Mouse (Mus musculus) heart, embryonic 13.5 days (tissue): Measurements from ENCODE around the gene Jak3. TPM values are rescaled to one million over a fixed set of nuclear protein-coding genes. Genes with fewer than 3 reads are reported as not detected.

Experiments
- ATAC-seq: fragments of 200-750 bp; cut with Nextera tagmentation; 2 replicates; pipeline ENCODE4 v1.8.0; 2017; ENCODE audit warnings: moderate TSS enrichment; ENCODE audit not compliant: insufficient number of reproducible peaks, low FRiP score, low TSS enrichment; ENCODE audit errors: extremely low read depth
- H3K27ac ChIP-seq: fragments of 300-500 bp; sonication (generic); replicated peaks from 2 replicates; pipeline ENCODE4 v1.5.1; 2015; ENCODE audit warnings: moderate library complexity, mild to moderate bottlenecking, inconsistent platforms
- H3K27me3 ChIP-seq: fragments of 300-500 bp; sonication (generic); replicated peaks from 2 replicates; pipeline ENCODE4 v1.6.1; 2015; ENCODE audit warnings: mild to moderate bottlenecking, inconsistent platforms
- H3K36me3 ChIP-seq: fragments of 300-500 bp; sonication (generic); 2 replicates; pipeline ENCODE4 v1.6.1; 2015; ENCODE audit warnings: mild to moderate bottlenecking, inconsistent platforms
- H3K4me1 ChIP-seq: fragments of 300-500 bp; sonication (generic); 2 replicates; pipeline ENCODE4 v1.6.1; 2015; ENCODE audit warnings: inconsistent platforms
- H3K4me2 ChIP-seq: fragments of 300-500 bp; sonication (generic); 2 replicates; pipeline ENCODE4 v1.6.1; 2015; ENCODE audit warnings: inconsistent platforms, mild to moderate bottlenecking, moderate library complexity
- H3K4me3 ChIP-seq: fragments of 300-500 bp; sonication (generic); 2 replicates; pipeline ENCODE4 v1.5.1; 2015; ENCODE audit warnings: moderate library complexity, mild to moderate bottlenecking, inconsistent platforms
- H3K9ac ChIP-seq: fragments of 300-500 bp; sonication (generic); 2 replicates; pipeline ENCODE4 v1.6.1; 2015; ENCODE audit warnings: inconsistent platforms, mild to moderate bottlenecking, moderate library complexity
- H3K9me3 ChIP-seq: fragments of 300-500 bp; sonication (generic); 2 replicates; pipeline ENCODE4 v1.6.1; 2016; ENCODE audit warnings: inconsistent platforms
- WGBS: fragments of 180-500 bp; shearing (Covaris S2); methylation state at CpG from one replicate; pipeline ENCODE4 v1.1.7; 2015; ENCODE audit warnings: mixed read lengths; 5-methylcytosine and 5-hydroxymethylcytosine counted together
- polyA plus RNA-seq: library from polyadenylated mRNA; unstranded; fragments of >200 nt; fragmentation: Nextera tagmentation; extraction: Ambion mirVana; gene quantifications from 2 replicates; pipeline ENCODE4 v1.2.1, GENCODE M21; 2015

Gene Jak3
- polyA plus RNA-seq, 1 experiment from 2014 or later: 7.7 TPM

GRCm38 (mm10) chr8:71666855-71667254 lies 9.2 kb upstream of the Jak3 start:
- no peak overlapping the region for H3K4me3 ChIP-seq
- H3K4me1 ChIP-seq: peaks cover 62% of the 10 kb centered on the region
- no peak overlapping the region for H3K27ac ChIP-seq
- no peak overlapping the region for H3K4me2 ChIP-seq
- ATAC-seq: no peak
- no peaks in the 10 kb centered on the region for H3K36me3 ChIP-seq
- no peaks in the 10 kb centered on the region for H3K9me3 ChIP-seq
- H3K9ac ChIP-seq: no peak overlapping the region
- H3K27me3 ChIP-seq: peaks cover 45% of the 10 kb centered on the region
- 60% methylated on average over 1 of the region's 1 CpGs for WGBS

- Histone ChIP-seq H3K9me3 (no peaks in the 10 kb centered on the region), H3K27me3 (peaks cover 41% of the 10 kb centered on the region), H3K27ac (peak overlapping the region; percentile 85), H3K4me2 (peak overlapping the region; percentile 68), H3K36me3 (no peaks in the 10 kb centered on the region), H3K4me3 (no peak overlapping the region), H3K4me1 (peaks cover 66% of the 10 kb centered on the region), H3K9ac (peak overlapping the region; percentile 73)
- WGBS: 64% methylated on average over 5 of the region's 5 CpGs
- ATAC-seq: no peak
Observed at GRCm38 (mm10) chr8:71667256-71667655, 8.8 kb upstream of the Jak3 start.

GRCm38 (mm10) chr8:71668220-71668975 lies 7.7 kb upstream of the Jak3 start:
- peak; percentile 29; the same call in 1 of the 2 replicates for ATAC-seq
- peaks cover 68% of the 10 kb centered on the region for H3K4me1 ChIP-seq
- peak overlapping the region; percentile 33 for H3K4me3 ChIP-seq
- no peaks in the 10 kb centered on the region for H3K9me3 ChIP-seq
- WGBS: under 1% methylated on average over 21 of the region's 21 CpGs
- H3K9ac ChIP-seq: peak overlapping the region; percentile 73
- peak overlapping the region; percentile 68 for H3K4me2 ChIP-seq
- peaks cover 29% of the 10 kb centered on the region for H3K27me3 ChIP-seq
- no peaks in the 10 kb centered on the region for H3K36me3 ChIP-seq
- H3K27ac ChIP-seq: peak overlapping the region; percentile 85

- Histone ChIP-seq H3K4me1 (peaks cover 65% of the 10 kb centered on the region), H3K9me3 (no peaks in the 10 kb centered on the region), H3K4me3 (peak overlapping the region; percentile 53), H3K36me3 (no peaks in the 10 kb centered on the region), H3K27ac (no peak overlapping the region), H3K27me3 (peaks cover 12% of the 10 kb centered on the region), H3K4me2 (peak overlapping the region; percentile 82), H3K9ac (peak overlapping the region; percentile 69)
- 23% methylated on average over 9 of the region's 12 CpGs for WGBS
- no peak for ATAC-seq
Observed at GRCm38 (mm10) chr8:71670198-71670597, 5.9 kb upstream of the Jak3 start.

GRCm38 (mm10) chr8:71670621-71671548 lies 5.2 kb upstream of the Jak3 start:
- ATAC-seq: peak; percentile 19; the same call in 1 of the 2 replicates
- no peak overlapping the region for H3K27ac ChIP-seq
- H3K4me2 ChIP-seq: peak overlapping the region; percentile 82
- H3K9ac ChIP-seq: peak overlapping the region; percentile 69
- 1% methylated on average over 54 of the region's 64 CpGs for WGBS
- peak overlapping the region; percentile 53 for H3K4me3 ChIP-seq
- H3K9me3 ChIP-seq: no peaks in the 10 kb centered on the region
- no peaks in the 10 kb centered on the region for H3K36me3 ChIP-seq
- peaks cover 12% of the 10 kb centered on the region for H3K27me3 ChIP-seq
- H3K4me1 ChIP-seq: peaks cover 61% of the 10 kb centered on the region

- peak within 1 kb of the TSS; percentile 82 for H3K4me2 ChIP-seq
- no peaks in the 10 kb centered on the region for H3K9me3 ChIP-seq
- H3K4me1 ChIP-seq: peaks cover 58% of the 10 kb centered on the region
- H3K4me3 ChIP-seq: peak within 1 kb of the TSS; percentile 53
- peak within 1 kb of the TSS; percentile 73 for H3K9ac ChIP-seq
- H3K36me3 ChIP-seq: no peaks in the 10 kb centered on the region
- peaks cover 8% of the 10 kb centered on the region for H3K27me3 ChIP-seq
- no peak; the same call in 1 of the 2 replicates for ATAC-seq
- no peak within 1 kb of the TSS; the same call in 1 of the 2 replicates for H3K27ac ChIP-seq
- under 1% methylated on average over 42 of the region's 42 CpGs for WGBS
Observed at GRCm38 (mm10) chr8:71671549-71671965, 4.5 kb upstream of the Jak3 start, which contains the start of gene Unc13a. TSS of gene Unc13a (minus strand) at chr8:71671757.

- H3K9ac ChIP-seq: peak overlapping the region; percentile 73
- H3K4me3 ChIP-seq: peak overlapping the region; percentile 53
- H3K4me1 ChIP-seq: peaks cover 56% of the 10 kb centered on the region
Observed at GRCm38 (mm10) chr8:71672168-71672735, 3.8 kb upstream of the Jak3 start.

GRCm38 (mm10) chr8:71674071-71674470 lies 2.0 kb upstream of the Jak3 start:
- H3K36me3 ChIP-seq: no peaks in the 10 kb centered on the region
- no peak overlapping the region for H3K27ac ChIP-seq
- H3K4me3 ChIP-seq: no peak overlapping the region
- peaks cover 24% of the 10 kb centered on the region for H3K27me3 ChIP-seq
- peaks cover 45% of the 10 kb centered on the region for H3K4me1 ChIP-seq
- H3K9ac ChIP-seq: no peak overlapping the region
- ATAC-seq: no peak
- no peaks in the 10 kb centered on the region for H3K9me3 ChIP-seq
- 61% methylated on average over 2 of the region's 2 CpGs for WGBS
- H3K4me2 ChIP-seq: no peak overlapping the region

More at GRCm38 (mm10) chr8:71672168-71672735, 3.8 kb upstream of the Jak3 start:
- H3K36me3 ChIP-seq: no peaks in the 10 kb centered on the region
- ATAC-seq: no peak
- 61% methylated on average over 6 of the region's 6 CpGs for WGBS
- H3K27me3 ChIP-seq: peaks cover 5% of the 10 kb centered on the region
- H3K27ac ChIP-seq: no peak overlapping the region
- no peaks in the 10 kb centered on the region for H3K9me3 ChIP-seq
- peak overlapping the region; percentile 82 for H3K4me2 ChIP-seq

GRCm38 (mm10) chr8:71675456-71676019 lies 558 bp upstream of the Jak3 start:
- ATAC-seq: no peak
- H3K27me3 ChIP-seq: peaks cover 33% of the 10 kb centered on the region
- WGBS: 34% methylated on average over 9 of the region's 9 CpGs
- peaks cover 49% of the 10 kb centered on the region for H3K4me1 ChIP-seq
- peak overlapping the region; percentile 86 for H3K4me3 ChIP-seq
- H3K9ac ChIP-seq: peak overlapping the region; percentile 93
- H3K9me3 ChIP-seq: no peaks in the 10 kb centered on the region
- H3K27ac ChIP-seq: no peak overlapping the region
- H3K36me3 ChIP-seq: 0 out of 2 replicates have a peak, but pooled peaks cover under 1% of the 10 kb centered on the region
- peak overlapping the region; percentile 87 for H3K4me2 ChIP-seq

- Histone ChIP-seq H3K36me3 (peaks cover 5% of the 10 kb centered on the region; the same call in 1 of the 2 replicates), H3K9me3 (no peaks in the 10 kb centered on the region), H3K4me3 (peak overlapping the region; percentile 86), H3K27me3 (peaks cover 46% of the 10 kb centered on the region), H3K9ac (peak overlapping the region; percentile 93), H3K4me2 (peak overlapping the region; percentile 87), H3K4me1 (peaks cover 45% of the 10 kb centered on the region), H3K27ac (peak overlapping the region; percentile 76)
- ATAC-seq: no peak
- WGBS: 54% methylated on average over 9 of the region's 9 CpGs
Observed at GRCm38 (mm10) chr8:71676803-71677202, 707 bp downstream of the Jak3 start.
